Mouse (Mus musculus) adrenal gland, postnatal 4 days (tissue): Measurements from ENCODE around the gene Ppp1r14b. TPM values are rescaled to one million over a fixed set of nuclear protein-coding genes. Genes with fewer than 3 reads are reported as not detected.

Experiments used
- DNase-seq, 2 experiments: peaks; one replicate each; pipeline ENCODE4 v3.0.0; 2021 to 2022; ENCODE audit warnings: low spot score in 2 of 2, mixed read lengths in 2 of 2
- total RNA-seq, 2 experiments: library from RNA; stranded (reverse); gene quantifications; 2 replicates each; pipeline ENCODE4 v1.2.3; 2021

Gene Ppp1r14b
- total RNA-seq, 2 experiments from 2014 or later: 292 to 312 TPM

DNA sequence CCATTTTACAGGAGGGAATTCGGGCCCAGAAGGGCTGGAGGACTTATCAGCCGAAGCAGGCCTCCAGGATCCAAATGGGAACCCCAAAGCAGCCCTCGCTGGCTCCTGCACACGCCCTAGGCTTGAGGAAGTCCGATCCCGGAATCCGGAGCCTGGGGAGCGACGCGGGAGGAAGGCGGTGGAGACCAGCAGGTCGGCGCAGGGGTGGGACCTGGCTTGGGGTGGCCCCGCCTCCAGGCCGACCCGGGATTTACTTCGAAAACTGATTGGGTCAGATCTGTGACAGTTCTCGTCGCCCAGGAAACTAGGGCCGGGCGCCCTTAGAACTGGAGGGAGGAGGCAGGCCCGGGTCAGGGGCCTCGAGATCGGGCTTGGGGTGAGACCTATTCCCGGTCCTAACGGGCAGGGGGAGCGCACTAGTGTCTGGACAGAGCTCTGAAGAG lies 32.5 kb upstream of the Ppp1r14b start, which contains the start of gene Gpr137:
TSS of gene Gpr137 (minus strand) at position 232 of the 443 bp plus-strand sequence.
- peak; percentile 80 to 94 for DNase-seq

- DNase-seq: no peak
These were observed 32.0 kb upstream of the Ppp1r14b start for GRCm38 (mm10) chr19:6942764-6943163.

DNA sequence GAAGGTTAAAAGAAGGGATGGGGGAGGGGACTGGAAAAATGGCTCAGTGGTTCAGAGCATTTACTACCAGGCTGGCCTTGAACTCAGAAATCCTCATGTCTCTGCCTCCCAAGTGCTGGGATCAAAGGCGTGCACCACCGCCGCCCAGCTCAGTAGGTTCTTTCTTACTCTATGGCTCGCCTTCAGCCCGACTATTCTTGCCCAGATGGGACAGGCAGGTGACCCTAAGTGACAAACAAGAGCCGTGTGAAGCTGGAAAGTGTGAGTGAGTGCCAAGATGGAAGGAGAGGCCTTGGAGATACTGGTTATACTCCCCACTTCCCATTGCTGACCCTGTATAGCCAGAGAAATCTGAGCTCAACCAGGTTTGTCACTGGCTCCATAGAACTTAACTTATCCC lies 31.1 kb upstream of the Ppp1r14b start:
- DNase-seq: no peak

GRCm38 (mm10) chr19:6947742-6948141 lies 27.0 kb upstream of the Ppp1r14b start:
- DNase-seq: no peak

DNA sequence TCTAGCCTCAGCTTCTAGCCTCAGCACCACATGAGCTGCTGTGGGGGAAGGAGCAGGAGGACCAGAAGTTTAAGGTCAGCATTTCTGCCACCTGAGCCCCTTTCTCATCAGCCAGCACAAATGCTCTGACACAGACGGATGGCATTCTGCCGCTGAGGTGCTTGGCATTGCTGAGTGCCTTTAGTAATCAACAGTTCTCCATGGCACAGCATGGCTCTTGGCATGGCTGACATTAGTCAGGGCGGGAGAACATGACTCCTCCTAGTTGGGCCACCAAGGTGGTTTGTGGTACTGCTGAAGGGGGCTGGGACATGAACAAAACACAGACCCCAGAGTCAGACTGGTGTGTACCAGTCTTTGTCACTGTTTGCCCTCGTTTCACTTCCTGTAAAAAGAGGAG lies 26.6 kb upstream of the Ppp1r14b start:
- no peak for DNase-seq

- DNase-seq: no peak
These were observed 25.2 kb upstream of the Ppp1r14b start for GRCm38 (mm10) chr19:6949532-6949931.

- DNase-seq: no peak
These were observed 24.8 kb upstream of the Ppp1r14b start for GRCm38 (mm10) chr19:6949951-6950350.

DNA sequence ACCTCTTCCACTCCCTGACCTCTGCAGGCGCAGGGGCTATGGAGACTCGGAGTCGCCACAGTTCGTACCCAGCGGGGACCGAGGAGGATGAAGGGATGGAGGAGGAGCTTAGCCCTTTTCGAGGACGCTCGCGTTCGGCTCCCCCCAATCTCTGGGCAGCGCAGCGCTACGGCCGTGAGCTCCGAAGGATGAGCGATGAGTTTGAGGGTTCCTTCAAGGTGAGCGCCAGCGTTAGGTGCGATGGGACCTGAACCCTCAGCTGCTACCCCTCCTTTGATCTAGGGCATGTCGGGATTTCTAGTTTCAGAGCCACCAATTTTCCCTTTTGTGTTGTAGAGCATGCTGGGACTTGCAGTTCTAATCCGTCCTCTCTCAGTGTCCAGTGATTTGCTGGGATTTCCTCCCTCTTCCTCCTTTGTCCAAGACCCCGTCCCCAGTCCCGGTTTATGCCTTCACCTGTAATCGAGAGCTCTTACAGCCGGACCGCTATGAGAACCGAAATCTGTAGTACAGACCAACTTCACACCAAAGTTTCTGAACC lies 24.1 kb upstream of the Ppp1r14b start:
- no peak for DNase-seq

DNA sequence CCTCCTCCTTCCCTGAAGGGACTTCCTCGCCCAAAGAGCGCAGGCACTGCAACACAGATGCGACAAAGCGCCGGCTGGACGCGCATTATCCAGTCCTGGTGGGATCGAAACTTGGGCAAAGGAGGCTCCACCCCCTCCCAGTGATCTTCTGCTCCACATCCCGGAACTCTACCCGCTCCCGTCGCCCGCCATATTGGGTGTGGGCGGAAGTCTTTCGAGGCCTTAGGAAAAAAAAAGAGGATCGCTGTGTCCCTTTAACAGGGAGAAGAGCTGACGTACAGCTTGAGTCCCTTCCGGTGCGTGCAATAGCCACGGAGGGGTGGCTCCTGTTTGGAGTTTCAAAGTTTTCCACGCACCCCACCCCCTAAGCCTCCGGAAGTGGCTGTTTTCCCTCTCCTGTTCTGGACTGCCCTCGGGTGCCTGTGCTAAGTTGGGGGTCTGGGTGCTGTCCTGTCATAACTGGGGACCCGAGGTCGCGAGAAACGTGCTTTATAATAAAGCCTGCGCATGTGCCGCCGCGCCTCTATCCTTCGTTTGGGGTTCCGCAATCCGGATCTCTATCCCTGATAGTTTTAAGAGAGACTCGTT lies 23.3 kb upstream of the Ppp1r14b start:
- peak; percentile 70 to 83 for DNase-seq

DNA sequence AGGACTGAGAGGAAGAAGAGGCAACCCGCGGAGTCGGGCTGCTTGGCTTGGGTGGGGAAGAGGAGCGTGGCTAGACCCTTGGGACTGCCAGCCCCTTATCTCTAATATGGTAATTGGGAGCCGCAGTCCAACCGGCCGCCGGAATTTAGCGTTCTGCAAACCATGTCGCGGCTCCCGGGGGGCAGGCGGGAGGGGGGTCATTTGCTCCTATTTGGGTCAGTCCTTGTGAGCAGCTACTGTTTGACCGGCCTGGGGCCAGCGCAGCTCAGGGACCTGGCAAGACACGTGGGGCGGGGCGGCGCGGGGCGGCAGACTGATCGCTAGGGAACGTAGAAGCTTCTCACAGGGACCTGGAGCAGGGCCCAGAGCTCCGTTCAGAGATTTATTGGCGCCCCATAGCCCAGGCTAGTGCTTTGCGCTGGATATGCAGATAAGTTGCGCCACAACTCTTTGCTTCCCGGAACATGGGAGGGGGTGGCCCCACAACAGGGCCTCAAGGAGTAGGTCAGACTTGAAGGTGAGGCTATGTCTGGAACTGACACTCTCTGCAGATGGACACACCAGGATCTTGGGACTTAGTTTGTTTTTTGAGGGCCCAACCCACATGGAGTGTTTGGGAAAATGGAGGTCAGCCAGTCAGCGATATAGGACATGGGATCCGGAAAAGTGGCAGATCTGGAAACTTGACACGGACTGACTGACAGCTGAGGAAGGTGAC lies 22.6 kb upstream of the Ppp1r14b start:
- DNase-seq: peak; percentile 71 to 73

DNA sequence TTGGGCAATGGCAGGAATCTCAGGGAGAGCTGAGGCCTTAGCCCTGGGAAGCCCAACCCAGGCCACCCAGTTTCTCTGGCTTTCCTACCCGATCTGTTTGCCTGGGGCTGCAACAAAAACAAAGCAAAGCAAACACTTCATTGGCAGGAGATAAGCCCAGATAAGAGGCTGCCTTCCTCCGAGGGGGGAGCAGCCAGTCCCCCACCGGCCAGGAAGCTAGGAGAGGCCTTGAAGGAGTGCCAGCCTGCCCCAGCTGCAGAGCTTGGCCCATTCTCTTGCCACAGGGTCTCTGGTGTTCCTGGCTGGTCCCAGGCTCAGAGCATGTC lies 22.1 kb upstream of the Ppp1r14b start:
- DNase-seq: peak in 1 of 2 experiments; percentile 49

DNA sequence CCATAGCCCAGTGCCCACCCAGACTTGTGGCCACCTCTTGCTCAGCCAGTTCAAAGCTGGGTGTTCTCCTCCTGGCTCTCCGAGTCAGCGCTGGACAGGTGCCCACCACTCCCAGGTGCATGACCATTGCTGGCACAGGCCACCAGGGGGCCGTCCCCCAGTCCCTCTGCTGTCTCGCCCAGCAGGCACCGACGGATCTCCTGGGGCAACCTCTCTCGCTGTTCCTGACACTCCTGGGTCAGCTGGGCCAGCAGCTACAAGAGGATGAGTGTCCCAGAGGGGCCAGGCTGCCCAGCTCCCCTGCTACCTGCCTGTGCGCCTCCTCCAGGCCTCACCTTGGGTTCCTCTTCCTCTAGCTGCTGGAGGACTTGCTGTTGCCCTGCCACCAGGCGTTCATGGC lies 20.7 kb upstream of the Ppp1r14b start:
- DNase-seq: no peak

- DNase-seq: no peak
These were observed 19.3 kb upstream of the Ppp1r14b start for GRCm38 (mm10) chr19:6955424-6955823.

DNA sequence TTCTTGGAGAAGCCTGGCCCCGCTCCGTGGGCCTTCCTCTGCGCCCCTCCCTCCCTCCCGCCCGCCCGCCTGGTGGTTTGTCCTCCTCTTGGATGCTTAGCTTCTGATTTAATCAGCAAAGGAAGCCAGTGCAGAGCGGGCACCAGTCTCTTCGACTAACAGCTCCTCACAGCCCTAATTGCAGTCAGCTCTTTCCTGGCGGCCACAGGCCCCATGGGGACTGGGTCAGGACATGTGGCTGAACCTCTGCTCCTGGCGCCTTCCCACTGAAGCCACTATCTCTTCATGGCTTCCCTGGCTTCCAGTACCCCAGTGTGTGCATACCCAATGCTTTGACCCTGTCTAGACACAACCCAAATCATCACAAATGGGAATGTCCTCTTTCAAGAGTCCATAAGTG lies 18.3 kb upstream of the Ppp1r14b start:
- DNase-seq: no peak

GRCm38 (mm10) chr19:6968491-6969271 lies 6.1 kb upstream of the Ppp1r14b start:
- no peak for DNase-seq

DNA sequence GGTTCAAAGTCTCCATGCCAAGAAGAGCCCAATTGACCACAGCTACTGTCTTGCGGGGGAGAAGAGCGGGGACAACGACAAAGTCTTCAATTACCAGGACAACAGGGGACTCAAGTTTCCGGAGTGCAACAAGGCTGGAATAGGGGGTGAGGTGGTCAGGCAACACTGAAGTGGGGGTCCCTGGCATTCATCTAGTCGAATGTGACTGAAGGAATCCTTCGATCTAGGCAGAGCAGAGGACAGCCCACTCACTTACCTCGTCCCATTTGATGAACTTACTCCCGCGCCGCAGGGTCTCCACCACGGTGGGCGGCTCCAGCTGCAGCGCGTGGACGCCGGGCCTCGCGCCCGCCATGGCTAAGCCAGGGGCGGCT lies 5.5 kb upstream of the Ppp1r14b start:
- DNase-seq: no peak

GRCm38 (mm10) chr19:6969665-6970381 lies 4.9 kb upstream of the Ppp1r14b start:
- peak; percentile 66 to 73 for DNase-seq

DNA sequence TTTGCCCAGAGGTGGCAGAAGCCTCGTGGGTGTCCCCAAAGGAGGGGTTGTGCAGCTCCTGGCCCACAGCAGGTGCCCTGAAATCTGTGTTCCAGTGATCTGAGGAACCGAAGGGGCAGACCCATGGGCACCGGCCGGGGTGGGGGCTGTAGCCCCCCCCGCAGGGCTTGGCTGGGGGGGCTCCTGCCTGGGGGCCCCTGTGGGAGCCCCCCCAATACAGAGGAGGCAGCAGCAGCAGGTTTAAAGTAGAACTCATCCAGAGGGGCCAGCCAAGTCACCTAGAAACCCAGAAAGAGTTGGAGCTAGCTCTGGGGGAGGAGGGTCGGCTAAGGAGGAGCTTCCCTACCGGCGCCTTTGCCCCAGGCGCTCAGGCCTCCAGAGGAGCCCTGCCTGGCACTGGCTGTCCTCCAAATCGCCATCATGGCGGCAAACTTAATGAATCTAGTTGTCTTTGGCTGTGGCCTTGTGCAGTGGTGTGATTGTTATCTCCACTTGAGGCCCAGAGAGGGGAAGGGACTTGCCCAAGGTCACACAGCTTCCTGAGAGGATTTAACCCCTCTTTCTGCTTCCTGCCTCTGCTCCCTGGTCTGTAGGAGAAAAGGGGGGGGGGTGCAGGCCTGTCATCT lies 4.2 kb upstream of the Ppp1r14b start:
- no peak for DNase-seq

DNA sequence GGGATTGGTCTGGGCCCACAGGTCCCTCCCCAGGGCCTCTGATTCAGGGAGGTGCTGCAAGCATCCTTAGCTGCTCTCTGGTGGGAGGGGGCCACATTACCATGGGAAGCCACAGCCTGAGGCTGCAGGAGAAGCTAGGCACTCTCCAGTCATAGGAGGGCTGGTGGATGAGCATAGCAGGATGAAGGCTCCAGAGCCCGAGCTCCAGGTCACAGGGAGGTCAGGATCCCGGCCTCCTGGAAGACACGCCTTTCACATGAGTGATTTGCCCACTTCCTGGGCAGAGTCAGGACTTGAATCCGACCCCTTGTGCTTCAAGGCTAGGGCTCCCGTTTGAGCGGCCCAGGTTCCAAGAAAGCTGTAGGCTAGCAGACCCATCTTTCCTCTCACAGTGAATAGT lies 3.1 kb upstream of the Ppp1r14b start:
- no peak for DNase-seq

- DNase-seq: no peak
These were observed 2.4 kb upstream of the Ppp1r14b start for GRCm38 (mm10) chr19:6972247-6972917.
